Mouse (Mus musculus) heart, embryonic 13.5 days (tissue): ENCODE measurements around the gene Aes. TPM values are rescaled to one million over a fixed set of nuclear protein-coding genes. Genes with fewer than 3 reads are reported as not detected.

Source experiments
- ATAC-seq: fragments of 200-750 bp; cut with Nextera tagmentation; 2 replicates; pipeline ENCODE4 v1.8.0; 2017; ENCODE audit warnings: moderate TSS enrichment; ENCODE audit not compliant: insufficient number of reproducible peaks, low FRiP score, low TSS enrichment; ENCODE audit errors: extremely low read depth
- H3K27ac ChIP-seq: fragments of 300-500 bp; sonication (generic); replicated peaks from 2 replicates; pipeline ENCODE4 v1.5.1; 2015; ENCODE audit warnings: moderate library complexity, mild to moderate bottlenecking, inconsistent platforms
- H3K27me3 ChIP-seq: fragments of 300-500 bp; sonication (generic); replicated peaks from 2 replicates; pipeline ENCODE4 v1.6.1; 2015; ENCODE audit warnings: mild to moderate bottlenecking, inconsistent platforms
- H3K36me3 ChIP-seq: fragments of 300-500 bp; sonication (generic); 2 replicates; pipeline ENCODE4 v1.6.1; 2015; ENCODE audit warnings: mild to moderate bottlenecking, inconsistent platforms
- H3K4me1 ChIP-seq: fragments of 300-500 bp; sonication (generic); 2 replicates; pipeline ENCODE4 v1.6.1; 2015; ENCODE audit warnings: inconsistent platforms
- H3K4me2 ChIP-seq: fragments of 300-500 bp; sonication (generic); 2 replicates; pipeline ENCODE4 v1.6.1; 2015; ENCODE audit warnings: inconsistent platforms, mild to moderate bottlenecking, moderate library complexity
- H3K4me3 ChIP-seq: fragments of 300-500 bp; sonication (generic); 2 replicates; pipeline ENCODE4 v1.5.1; 2015; ENCODE audit warnings: moderate library complexity, mild to moderate bottlenecking, inconsistent platforms
- H3K9ac ChIP-seq: fragments of 300-500 bp; sonication (generic); 2 replicates; pipeline ENCODE4 v1.6.1; 2015; ENCODE audit warnings: inconsistent platforms, mild to moderate bottlenecking, moderate library complexity
- H3K9me3 ChIP-seq: fragments of 300-500 bp; sonication (generic); 2 replicates; pipeline ENCODE4 v1.6.1; 2016; ENCODE audit warnings: inconsistent platforms
- whole genome bisulfite sequencing: fragments of 180-500 bp; shearing (Covaris S2); methylation state at CpG from one replicate; pipeline ENCODE4 v1.1.7; 2015; ENCODE audit warnings: mixed read lengths; 5-methylcytosine and 5-hydroxymethylcytosine counted together
- polyA plus RNA-seq: library from polyadenylated mRNA; unstranded; fragments of >200 nt; fragmentation: Nextera tagmentation; extraction: Ambion mirVana; gene quantifications from 2 replicates; pipeline ENCODE4 v1.2.1, GENCODE M21; 2015

Aes gene
- polyA plus RNA-seq, 1 experiment from 2014 or later = 629 TPM

DNA sequence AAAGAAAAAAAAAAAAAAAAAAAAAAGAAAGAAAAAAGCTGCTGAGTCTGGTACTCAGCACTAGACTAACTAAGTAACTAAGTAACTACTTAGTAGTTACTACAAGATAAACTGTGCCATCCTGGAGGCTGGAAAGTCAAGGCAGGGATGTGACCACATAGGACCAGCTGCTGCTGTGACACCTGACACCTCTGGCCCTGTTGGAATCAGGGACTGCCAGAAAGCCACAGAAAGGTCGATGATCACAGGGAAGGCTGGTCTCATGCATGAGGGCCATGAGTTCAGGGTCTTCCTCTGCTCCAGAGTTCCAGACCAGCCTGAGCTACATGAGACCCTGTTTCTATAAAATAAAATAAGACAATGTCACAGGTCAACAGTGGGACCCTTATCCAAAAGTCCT, 1.8 kb upstream of the Aes start:
- ATAC-seq = no peak
- Histone ChIP-seq H3K4me2 (no peak overlapping the region), H3K4me3 (no peak overlapping the region), H3K27ac (no peak overlapping the region), H3K9ac (no peak overlapping the region), H3K36me3 (peaks cover 15% of the 10 kb centered on the region), H3K4me1 (peaks cover 25% of the 10 kb centered on the region), H3K9me3 (no peaks in the 10 kb centered on the region), H3K27me3 (no peaks in the 10 kb centered on the region)
- WGBS = 27% methylated on average over 1 of the region's 1 CpGs

DNA sequence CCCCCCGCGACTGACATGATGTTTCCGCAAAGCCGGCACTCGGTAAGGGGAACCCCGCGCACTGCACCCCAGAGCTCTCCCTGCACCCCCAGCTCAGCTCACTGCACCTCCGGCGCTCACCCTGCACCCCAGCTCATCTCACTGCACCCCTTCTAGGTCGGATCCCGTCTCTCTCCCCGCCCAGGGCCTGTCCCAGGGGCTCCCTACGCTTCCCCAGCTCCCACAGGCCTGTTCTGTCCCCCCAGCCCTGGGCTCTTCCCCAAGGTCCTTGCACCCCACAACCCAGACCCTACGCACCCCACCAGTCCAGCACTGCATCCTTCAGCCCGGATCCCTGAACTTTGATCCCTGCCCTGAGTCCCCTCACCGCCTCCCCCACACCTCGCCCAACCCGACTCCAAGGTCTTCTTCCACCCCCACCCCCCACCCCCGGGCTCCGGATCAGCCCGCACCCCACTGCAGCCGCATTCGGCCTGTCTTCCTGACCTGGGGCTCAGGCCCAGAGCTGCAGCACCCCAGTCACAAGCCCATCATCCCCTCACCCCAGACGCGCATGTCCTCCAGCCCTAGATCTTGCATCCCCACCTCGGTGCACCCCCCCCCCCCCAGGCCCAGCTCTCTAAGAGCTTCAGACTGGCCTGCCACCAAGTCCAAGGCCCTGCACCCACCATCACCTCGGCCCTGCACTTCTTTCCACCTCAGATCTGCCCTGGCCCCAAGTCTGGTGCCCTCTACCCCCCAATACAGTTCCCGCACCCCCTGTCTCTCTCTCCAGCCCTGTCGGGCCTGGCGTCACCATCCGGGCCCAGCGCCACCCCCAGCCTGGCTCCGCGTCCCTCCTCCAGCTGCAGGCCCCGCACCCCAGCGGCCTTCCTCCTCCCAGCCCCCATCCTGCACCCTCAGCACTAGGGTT, 595 bp downstream of the Aes start:
- Histone ChIP-seq H3K9ac (peak overlapping the region; percentile 100), H3K4me1 (peaks cover 48% of the 10 kb centered on the region), H3K9me3 (no peaks in the 10 kb centered on the region), H3K4me2 (peak overlapping the region; percentile 93), H3K27ac (peak overlapping the region; percentile 97), H3K36me3 (peaks cover 37% of the 10 kb centered on the region), H3K27me3 (no peaks in the 10 kb centered on the region), H3K4me3 (peak overlapping the region; percentile 97)
- WGBS = 1% methylated on average over 35 of the region's 36 CpGs
- 0 out of 2 replicates have a peak, but pooled peaks have one; percentile 5 for ATAC-seq

DNA sequence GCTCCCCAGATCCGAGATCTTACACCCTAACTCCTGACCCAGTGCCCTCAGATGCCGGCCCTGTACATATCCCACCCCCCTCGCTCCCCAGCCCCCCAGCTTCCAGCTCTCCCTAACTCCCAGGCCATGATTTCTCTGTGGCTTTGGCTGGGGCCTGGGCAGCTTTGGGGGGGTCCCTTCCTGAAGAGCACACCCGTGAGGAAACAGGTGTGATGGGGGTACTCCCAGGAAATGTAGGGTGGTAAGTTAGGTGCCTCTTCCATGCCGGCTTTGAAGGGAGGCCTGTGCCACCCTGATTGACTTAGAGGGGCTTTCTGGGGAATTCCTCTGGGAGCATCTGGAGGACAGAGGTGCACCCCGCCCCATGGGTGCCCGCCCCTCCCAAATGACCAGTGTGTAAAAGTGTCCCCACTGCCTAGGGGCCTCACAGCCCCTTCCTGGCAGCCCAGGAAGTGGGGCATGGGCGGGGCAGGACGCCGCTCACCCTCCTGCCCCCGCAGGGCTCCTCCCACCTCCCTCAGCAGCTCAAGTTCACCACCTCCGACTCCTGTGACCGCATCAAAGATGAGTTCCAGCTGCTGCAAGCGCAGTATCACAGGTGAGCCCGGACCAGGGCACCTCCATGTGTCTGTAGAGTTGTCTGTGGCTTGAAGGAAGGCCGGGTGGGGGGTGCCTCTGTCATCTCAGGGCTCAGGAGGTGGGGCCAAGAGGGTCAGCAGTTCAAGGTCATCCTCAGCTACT, 1.6 kb downstream of the Aes start:
- Histone ChIP-seq H3K4me3 (peak overlapping the region; percentile 97), H3K4me2 (peak overlapping the region; percentile 93), H3K9me3 (no peaks in the 10 kb centered on the region), H3K9ac (peak overlapping the region; percentile 100), H3K27me3 (no peaks in the 10 kb centered on the region), H3K27ac (peak overlapping the region; percentile 97), H3K4me1 (peaks cover 54% of the 10 kb centered on the region), H3K36me3 (peaks cover 47% of the 10 kb centered on the region)
- no peak for ATAC-seq
- 8% methylated on average over 16 of the region's 16 CpGs for WGBS

DNA sequence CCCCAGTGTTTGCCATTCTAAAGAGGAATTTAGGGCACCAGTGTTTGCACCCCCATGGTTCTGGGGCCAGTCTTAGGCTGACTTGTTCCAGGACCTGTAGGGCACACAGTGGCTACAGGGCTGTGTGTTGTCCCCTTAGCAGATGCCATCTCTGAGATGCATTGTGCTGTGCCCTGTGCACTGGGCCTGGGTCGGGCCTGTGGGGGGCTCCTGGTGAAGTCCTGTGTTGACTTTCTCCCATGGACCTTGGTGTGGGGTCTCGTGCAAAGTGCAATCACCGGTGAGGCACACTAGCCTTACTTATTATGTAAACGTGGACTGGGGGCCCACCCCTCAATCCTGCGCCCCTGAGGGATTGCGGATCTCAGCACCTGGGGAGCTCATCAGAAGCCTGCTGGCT, 3.1 kb downstream of the Aes start:
- WGBS = 77% methylated on average over 6 of the region's 6 CpGs
- peak overlapping the region; percentile 4; the same call in 1 of the 2 replicates for H3K4me3 ChIP-seq

DNA sequence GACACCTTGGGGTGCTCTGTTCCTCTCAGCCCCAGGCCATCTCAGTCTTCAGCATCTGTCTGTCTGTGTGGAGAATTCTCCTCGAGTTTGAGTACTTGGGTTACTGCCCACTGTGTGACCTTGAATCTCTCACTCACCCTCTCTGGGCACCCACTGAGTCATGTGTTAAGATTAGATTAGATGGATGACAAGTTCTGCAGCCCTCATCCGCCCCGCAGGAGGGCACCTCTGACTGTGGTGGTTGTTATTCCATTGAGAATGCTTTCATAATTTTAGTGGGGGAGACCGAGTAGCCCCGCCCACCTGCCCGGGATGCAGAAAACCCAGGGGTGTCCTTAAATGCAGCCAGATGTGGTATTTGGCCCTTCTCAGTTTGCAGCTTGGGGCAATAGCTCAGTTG, 4.2 kb downstream of the Aes start:
- Histone ChIP-seq H3K4me1 (peaks cover 65% of the 10 kb centered on the region), H3K9me3 (no peaks in the 10 kb centered on the region), H3K4me3 (peak overlapping the region; percentile 47), H3K9ac (peak overlapping the region; percentile 78), H3K36me3 (peaks cover 61% of the 10 kb centered on the region), H3K27ac (peak overlapping the region; percentile 71), H3K4me2 (peak overlapping the region; percentile 63), H3K27me3 (no peaks in the 10 kb centered on the region)
- no peak for ATAC-seq
- 32% methylated on average over 6 of the region's 6 CpGs for WGBS

More for the DNA sequence above, 3.1 kb downstream of the Aes start:
- Histone ChIP-seq H3K4me1 (peaks cover 54% of the 10 kb centered on the region), H3K27ac (no peak overlapping the region), H3K9me3 (no peaks in the 10 kb centered on the region), H3K27me3 (no peaks in the 10 kb centered on the region), H3K9ac (peak overlapping the region; percentile 78), H3K36me3 (peaks cover 61% of the 10 kb centered on the region), H3K4me2 (peak overlapping the region; percentile 22; the same call in 1 of the 2 replicates)
- no peak for ATAC-seq

DNA sequence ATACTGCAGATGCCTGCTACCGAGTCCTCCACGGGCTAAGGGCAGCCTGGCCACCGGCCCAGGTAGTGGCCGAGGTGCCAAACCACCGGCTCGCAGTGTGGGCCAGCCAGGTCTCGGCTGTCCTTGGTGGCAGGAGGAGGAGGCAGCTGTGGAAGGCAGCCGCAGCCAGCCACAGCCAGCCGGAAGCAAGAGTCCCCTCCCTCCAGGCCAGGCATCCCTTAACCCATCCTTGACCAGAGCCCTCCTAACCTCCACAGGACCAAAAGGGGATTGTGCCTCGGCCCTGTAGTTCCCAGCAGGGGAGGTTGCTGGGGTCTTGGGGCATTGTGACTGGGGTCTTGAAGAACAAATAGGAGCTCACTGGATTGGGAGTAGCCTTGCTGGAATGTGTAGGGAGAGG, 4.9 kb downstream of the Aes start:
- Histone ChIP-seq H3K9ac (peak overlapping the region; percentile 78), H3K27ac (peak overlapping the region; percentile 71), H3K9me3 (no peaks in the 10 kb centered on the region), H3K27me3 (no peaks in the 10 kb centered on the region), H3K4me3 (peak overlapping the region; percentile 47), H3K4me1 (peaks cover 67% of the 10 kb centered on the region), H3K4me2 (peak overlapping the region; percentile 63), H3K36me3 (peaks cover 61% of the 10 kb centered on the region)
- 4% methylated on average over 10 of the region's 10 CpGs for WGBS
- 0 out of 2 replicates have a peak, but pooled peaks have one; percentile 1 for ATAC-seq

DNA sequence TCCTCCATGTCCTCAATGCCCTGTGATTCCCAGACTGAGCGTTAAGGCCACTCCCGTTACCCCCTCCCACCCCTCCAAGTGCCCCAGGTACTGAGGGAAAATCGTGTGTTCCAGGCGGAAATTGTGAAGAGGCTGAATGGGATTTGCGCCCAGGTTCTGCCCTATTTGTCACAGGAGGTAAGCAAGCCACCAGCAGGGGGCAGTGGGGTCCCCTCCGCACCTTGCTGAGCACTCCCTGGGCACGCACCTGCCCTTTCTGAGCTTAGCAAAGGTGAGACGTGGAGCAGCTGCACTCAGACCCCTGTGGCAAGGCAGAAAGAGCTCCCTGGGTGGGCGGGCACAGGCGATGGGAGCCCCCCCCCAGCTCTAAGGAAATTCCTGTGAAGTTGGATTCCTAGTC, 5.4 kb downstream of the Aes start:
- Histone ChIP-seq H3K27ac (peak overlapping the region; percentile 71), H3K4me3 (no peak overlapping the region), H3K9me3 (no peaks in the 10 kb centered on the region), H3K36me3 (peaks cover 61% of the 10 kb centered on the region), H3K27me3 (no peaks in the 10 kb centered on the region), H3K4me1 (peaks cover 72% of the 10 kb centered on the region), H3K9ac (peak overlapping the region; percentile 78), H3K4me2 (peak overlapping the region; percentile 63; the same call in 1 of the 2 replicates)
- 30% methylated on average over 10 of the region's 10 CpGs for WGBS
- no peak for ATAC-seq

DNA sequence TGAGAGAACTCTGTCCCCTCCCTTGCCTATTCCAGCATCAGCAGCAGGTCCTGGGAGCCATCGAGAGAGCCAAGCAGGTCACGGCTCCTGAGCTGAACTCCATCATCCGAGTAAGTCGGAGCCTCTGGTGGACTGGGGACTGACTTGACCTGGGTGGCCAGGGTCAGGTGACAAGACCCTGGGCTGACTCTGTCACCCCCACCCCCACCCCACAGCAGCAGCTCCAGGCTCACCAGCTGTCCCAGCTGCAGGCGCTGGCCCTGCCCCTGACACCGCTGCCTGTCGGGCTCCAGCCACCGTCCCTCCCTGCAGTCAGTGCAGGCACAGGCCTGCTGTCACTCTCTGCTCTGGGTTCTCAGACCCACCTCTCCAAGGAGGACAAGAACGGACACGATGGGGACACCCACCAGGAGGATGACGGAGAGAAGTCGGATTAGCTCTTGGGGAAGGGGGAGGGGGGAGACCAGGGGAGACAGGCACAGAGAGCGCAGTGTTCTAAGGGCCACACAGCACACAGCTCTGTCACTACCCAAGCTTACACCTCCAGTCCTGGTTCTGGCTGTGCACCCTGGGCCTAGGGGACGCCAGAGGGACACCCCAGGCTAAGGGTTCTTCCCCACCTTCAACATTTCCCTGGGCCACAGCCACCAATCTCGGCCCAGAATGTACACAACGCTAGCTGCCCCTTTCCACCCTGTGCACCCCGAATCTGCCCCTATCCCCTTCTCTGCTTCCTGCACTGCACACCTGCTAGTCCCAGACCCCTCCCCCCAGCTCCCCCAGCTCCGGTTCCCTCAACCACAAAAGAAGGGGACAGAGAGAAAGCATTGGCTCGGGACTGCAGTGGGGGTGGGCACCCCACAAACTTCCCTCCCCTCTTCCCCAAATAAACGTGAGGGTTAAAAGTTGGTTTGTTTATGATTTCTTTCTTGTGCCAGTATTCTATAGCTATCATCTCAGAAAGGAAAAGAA, 6.3 kb downstream of the Aes start:
- WGBS = 43% methylated on average over 20 of the region's 20 CpGs
- peaks cover 80% of the 10 kb centered on the region for H3K4me1 ChIP-seq
- ATAC-seq = no peak

DNA sequence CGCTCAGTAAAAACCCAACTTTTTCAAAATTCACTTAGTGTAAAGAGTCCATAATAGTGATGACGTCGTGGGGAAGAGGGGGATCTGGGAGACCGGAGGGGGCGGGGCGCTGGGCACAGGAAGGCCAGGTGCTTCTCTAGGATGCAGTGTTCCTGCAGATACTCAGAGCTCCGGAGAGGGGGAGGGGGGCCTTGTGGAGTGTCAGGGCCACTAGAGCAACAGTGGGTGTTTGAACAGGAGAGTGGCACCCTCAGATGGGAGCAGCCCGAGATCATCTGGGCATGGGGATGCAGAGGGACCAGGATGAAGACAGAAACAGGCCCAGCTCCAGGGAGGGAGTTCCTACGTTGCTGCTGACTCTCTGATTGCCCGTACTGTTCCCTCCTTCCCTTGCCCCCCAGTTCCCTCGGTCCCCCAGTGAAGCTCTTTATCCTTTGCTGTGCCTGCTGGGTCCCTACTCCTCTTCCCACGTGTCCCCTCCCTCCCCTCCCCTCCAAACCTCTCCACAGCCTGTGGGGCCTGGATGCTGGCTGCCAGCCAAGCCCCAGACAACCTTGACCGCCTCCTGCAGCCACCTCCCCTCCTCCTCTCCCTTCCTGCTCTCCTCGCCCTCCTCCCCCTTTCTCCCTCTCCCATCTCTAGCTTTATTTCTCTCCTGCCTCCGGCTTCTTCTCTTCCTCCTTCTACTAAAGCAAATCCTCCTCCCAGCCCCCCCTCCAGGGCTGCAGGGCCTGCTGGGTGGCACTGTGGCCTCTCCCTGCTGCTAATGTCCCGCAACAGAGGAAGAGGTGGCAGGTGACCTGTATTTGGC, 9.3 kb downstream of the Aes start:
- peak overlapping the region; percentile 17 for H3K4me3 ChIP-seq
- H3K9ac ChIP-seq = peak overlapping the region; percentile 72
- H3K9me3 ChIP-seq = no peaks in the 10 kb centered on the region
- H3K27ac ChIP-seq = peak overlapping the region; percentile 94
- ATAC-seq = no peak
- 9% methylated on average over 15 of the region's 16 CpGs for WGBS
- peaks cover 8% of the 10 kb centered on the region; the same call in 1 of the 2 replicates for H3K27me3 ChIP-seq
- peaks cover 37% of the 10 kb centered on the region for H3K36me3 ChIP-seq
- H3K4me1 ChIP-seq = peaks cover 66% of the 10 kb centered on the region
- peak overlapping the region; percentile 59 for H3K4me2 ChIP-seq

More for the DNA sequence above, 6.3 kb downstream of the Aes start:
- H3K36me3 ChIP-seq = peaks cover 61% of the 10 kb centered on the region
- no peak overlapping the region for H3K9ac ChIP-seq
- H3K27ac ChIP-seq = no peak overlapping the region
- no peaks in the 10 kb centered on the region for H3K9me3 ChIP-seq
- H3K4me3 ChIP-seq = no peak overlapping the region
- H3K4me2 ChIP-seq = no peak overlapping the region
- no peaks in the 10 kb centered on the region for H3K27me3 ChIP-seq
